Mouse (Mus musculus) stomach, adult 2 months (tissue): ENCODE data around the gene Casz1. TPM values are rescaled to one million over a fixed set of nuclear protein-coding genes. Genes with fewer than 3 reads are reported as not detected.

Source experiments
- polyA plus RNA-seq: library from polyadenylated mRNA; depleted of rRNA; stranded (reverse); fragments of >200 nt; gene quantifications from 2 replicates; pipeline ENCODE4 v1.2.3, GENCODE M21; 2012; rRNA removed

Casz1 gene
- 33.2 and 37.8 TPM in 2 replicates for polyA plus RNA-seq

DNA sequence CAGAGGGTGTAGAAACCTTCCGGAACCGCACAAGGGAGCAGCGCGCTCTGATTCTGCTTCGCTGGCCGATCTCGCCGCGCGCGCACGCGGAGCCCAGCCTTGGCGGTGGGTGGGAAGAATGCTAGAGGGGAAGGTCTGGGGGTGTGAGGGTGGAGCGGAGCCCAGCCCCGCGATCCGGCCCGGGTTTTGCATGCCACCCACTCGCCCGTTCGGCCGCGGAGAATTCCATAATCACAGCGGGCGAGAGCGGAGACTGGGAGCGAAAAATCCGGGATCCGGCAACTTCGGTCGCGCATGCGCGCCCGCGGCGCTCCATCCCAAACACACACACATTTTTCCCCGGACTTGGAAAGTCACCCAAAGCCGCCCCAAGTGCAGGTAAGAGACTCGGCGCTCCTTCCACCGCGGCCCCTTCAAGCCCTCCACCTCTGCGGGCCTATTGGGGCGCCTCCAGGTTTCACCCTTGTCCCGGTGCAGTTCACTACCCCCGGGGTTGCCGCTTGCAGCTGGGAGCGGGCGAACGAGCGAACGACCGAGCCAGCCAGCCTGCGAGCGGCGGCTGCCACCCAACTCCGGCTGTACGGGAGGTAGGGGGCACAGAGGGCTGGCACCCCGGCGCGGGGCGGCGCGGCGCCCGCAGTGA lies at the start of gene Casz1:
Gene Casz1 (plus strand): TSS at position 293 of the 643 bp plus-strand sequence.

Other genes with a start within 250 kb of the Casz1 start
- gene Exosc10, start 246.0 kb upstream of the Casz1 start, polyA plus RNA-seq: 7.8 and 9.4 TPM in 2 replicates
- 40.2 and 62.2 TPM in 2 replicates for gene Srm, start 212.9 kb upstream of the Casz1 start, polyA plus RNA-seq
- 0.31 and 0.45 TPM in 2 replicates for gene Masp2, start 201.9 kb upstream of the Casz1 start, polyA plus RNA-seq
- 4.5 and 7.2 TPM in 2 replicates for gene Tardbp, start 177.4 kb upstream of the Casz1 start, polyA plus RNA-seq
- 0.68 and 1.2 TPM in 2 replicates for gene Gm572, start 161.1 kb upstream of the Casz1 start, polyA plus RNA-seq